8 mouse cellular contexts compared by ENCODE assay signal in the genomic region with DNA sequence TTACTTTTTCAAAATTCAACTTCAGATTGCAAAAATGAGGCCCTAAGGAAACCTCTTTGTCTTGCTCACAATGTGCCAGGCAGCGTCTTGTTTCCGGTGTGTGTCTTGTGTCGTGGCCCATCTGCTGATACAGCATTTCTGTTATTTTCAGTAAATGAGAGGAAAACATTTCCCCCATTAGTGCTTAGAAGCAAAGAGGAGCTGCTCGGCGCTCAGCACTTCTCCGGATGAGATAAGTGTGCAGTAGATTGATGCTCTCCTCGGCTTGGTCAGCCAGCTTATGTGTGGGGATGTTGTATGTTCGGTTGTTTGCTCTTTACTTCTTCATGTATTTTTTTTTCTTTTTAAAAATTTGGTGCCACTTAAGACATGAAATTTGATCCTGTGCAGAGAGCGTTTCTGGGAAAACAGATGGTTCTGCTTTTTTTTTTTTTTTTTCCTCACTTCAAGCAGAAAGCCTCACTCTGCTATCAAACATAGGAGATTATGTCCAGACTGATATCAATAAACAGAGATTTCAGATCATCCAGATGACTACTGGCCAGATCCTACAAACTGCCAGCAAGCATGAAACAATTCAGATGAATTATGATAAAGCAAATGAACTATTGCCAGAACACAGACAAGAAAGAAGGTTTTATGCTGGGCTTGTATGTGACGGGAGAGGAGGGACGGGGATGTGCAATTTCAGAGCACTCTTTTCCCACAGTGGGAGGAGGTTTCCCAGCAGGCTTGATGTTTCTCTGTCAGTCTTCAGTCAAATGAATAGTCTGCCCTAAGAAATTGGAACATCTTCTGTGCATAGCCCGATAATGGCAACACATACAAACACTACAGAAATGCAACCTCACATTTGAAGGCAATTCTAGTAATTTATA. TPM values are rescaled to one million over a fixed set of nuclear protein-coding genes. Genes with fewer than 3 reads are reported as not detected.
DNase-seq lines count a peak whose midpoint lies in the region; ATAC-seq lines count a peak whose summit lies in the region.

No protein-coding gene starts in this region.

- 23% methylated on average over 12 of the region's 12 CpGs for WGBS in forebrain, embryonic 15.5 days
- WGBS in liver, embryonic 15.5 days (ENCODE audit: insufficient replicate concordance), result 47% methylated on average over 12 of the region's 12 CpGs

- no peak overlapping the region for H3K9ac ChIP-seq in forebrain, embryonic 15.5 days (replicated peaks)
- no peak overlapping the region for H3K9ac ChIP-seq in liver, embryonic 15.5 days

- H3K4me3 ChIP-seq in forebrain, embryonic 15.5 days, result no peak overlapping the region
- no peak overlapping the region for H3K4me3 ChIP-seq in liver, embryonic 15.5 days (replicated peaks)

- ATAC-seq in frontal cortex, adult (ENCODE audit: low TSS enrichment), result peak; percentile 64
- ATAC-seq in forebrain, embryonic 15.5 days (replicated peaks), result peak; percentile 49
- no peak for ATAC-seq in liver, embryonic 15.5 days (ENCODE audit: insufficient read depth)

- H3K27ac ChIP-seq in forebrain, embryonic 15.5 days (replicated peaks), result peak overlapping the region; percentile 75
- H3K27ac ChIP-seq in liver, embryonic 15.5 days (replicated peaks), result 0 out of 2 replicates have a peak overlapping the region, but pooled peaks have one; percentile 24

- no peaks in the 10 kb centered on the region for H3K27me3 ChIP-seq in forebrain, embryonic 15.5 days
- H3K27me3 ChIP-seq in liver, embryonic 15.5 days, result no peaks in the 10 kb centered on the region

- H3K9me3 ChIP-seq in forebrain, embryonic 15.5 days, result no peaks in the 10 kb centered on the region
- H3K9me3 ChIP-seq in liver, embryonic 15.5 days (replicated peaks), result no peaks in the 10 kb centered on the region

- peak overlapping the region; percentile 15 for H3K4me2 ChIP-seq in forebrain, embryonic 15.5 days (replicated peaks)
- H3K4me2 ChIP-seq in liver, embryonic 15.5 days, result no peak overlapping the region

- DNase-seq in frontal cortex, adult 2 months (ENCODE audit: extremely low spot score in 1 of 2, low spot score in 1 of 2), result no peak
- peak; percentile 23 for DNase-seq in MN1 (ENCODE audit: low spot score)
- no peak for DNase-seq in right cerebral cortex, postnatal 36 days (ENCODE audit: low spot score in 2 of 2)
- DNase-seq in frontal cortex, postnatal 36 days (ENCODE audit: low spot score in 2 of 2), result no peak
- no peak for DNase-seq in adrenal gland, postnatal 25 days

- peaks cover 6% of the 10 kb centered on the region; the same call in 1 of the 2 replicates for H3K36me3 ChIP-seq in forebrain, embryonic 15.5 days
- no peaks in the 10 kb centered on the region for H3K36me3 ChIP-seq in liver, embryonic 15.5 days (replicated peaks)

- peaks cover 17% of the 10 kb centered on the region for H3K4me1 ChIP-seq in forebrain, embryonic 15.5 days
- H3K4me1 ChIP-seq in liver, embryonic 15.5 days (replicated peaks), result no peaks in the 10 kb centered on the region

RNA-seq across cellular contexts. Expression of gene Fam173b, which starts 25.9 kb away (rescaled TPM):
- 14.7 and 15.3 TPM in 2 replicates for polyA plus RNA-seq in frontal cortex, adult 2 months (2012; rRNA removed)
- polyA plus RNA-seq in forebrain, embryonic 15.5 days (2015; fragmentation: Nextera tagmentation; extraction: Ambion mirVana), result 10.0 and 11.5 TPM in 2 replicates
- polyA plus RNA-seq in liver, embryonic 15.5 days (2015; fragmentation: Nextera tagmentation; extraction: Ambion mirVana), result 8.3 and 8.6 TPM in 2 replicates
- total RNA-seq in adrenal gland, postnatal 25 days (2021), result 24.7 and 29.0 TPM in 2 replicates

RNA-seq across cellular contexts. Expression of gene Cct5, which starts 25.9 kb away (rescaled TPM):
- 166 and 190 TPM in 2 replicates for polyA plus RNA-seq in frontal cortex, adult 2 months (2012; rRNA removed)
- polyA plus RNA-seq in forebrain, embryonic 15.5 days (2015; fragmentation: Nextera tagmentation; extraction: Ambion mirVana), result 543 and 551 TPM in 2 replicates
- polyA plus RNA-seq in liver, embryonic 15.5 days (2015; fragmentation: Nextera tagmentation; extraction: Ambion mirVana), result 254 and 263 TPM in 2 replicates
- 301 and 333 TPM in 2 replicates for total RNA-seq in adrenal gland, postnatal 25 days (2021)
